Mouse (Mus musculus) lung, postnatal 10 days (tissue): ENCODE results near the gene Jag2.

Experiments used
- DNase-seq: peaks from one replicate; pipeline ENCODE4 v3.0.0; 2021

The Jag2 gene

GRCm38 (mm10) chr12:112866467-112867080 is 63.0 kb downstream of the Jag2 start:
- DNase-seq, result peak; percentile 55

GRCm38 (mm10) chr12:112864804-112865203 is 64.8 kb downstream of the Jag2 start:
- DNase-seq, result no peak

- DNase-seq, result peak; percentile 69
Observed at GRCm38 (mm10) chr12:112861911-112862321, 67.7 kb downstream of the Jag2 start.

GRCm38 (mm10) chr12:112860765-112861164 is 68.8 kb downstream of the Jag2 start:
- DNase-seq, result no peak

GRCm38 (mm10) chr12:112859930-112860329 is 69.6 kb downstream of the Jag2 start:
- DNase-seq, result no peak

GRCm38 (mm10) chr12:112858581-112859336 is 70.8 kb downstream of the Jag2 start:
- DNase-seq, result no peak
